Mouse (Mus musculus) olfactory bulb, adult 2 months (tissue): ENCODE measurements around the gene Thnsl1.

Experiments
- CTCF ChIP-seq: fragments of 200-500 bp; IDR thresholded peaks from 2 replicates; pipeline ENCODE4 v1.5.1; 2012; ENCODE audit warnings: low read depth, mild to moderate bottlenecking, low read length, moderate library complexity; ENCODE audit not compliant: insufficient read depth
- POLR2A ChIP-seq: fragments of 200-500 bp; IDR thresholded peaks from 2 replicates; pipeline ENCODE4 v1.6.1; 2012; ENCODE audit warnings: mild to moderate bottlenecking, low read depth, low read length, moderate library complexity; ENCODE audit not compliant: insufficient read depth

DNA sequence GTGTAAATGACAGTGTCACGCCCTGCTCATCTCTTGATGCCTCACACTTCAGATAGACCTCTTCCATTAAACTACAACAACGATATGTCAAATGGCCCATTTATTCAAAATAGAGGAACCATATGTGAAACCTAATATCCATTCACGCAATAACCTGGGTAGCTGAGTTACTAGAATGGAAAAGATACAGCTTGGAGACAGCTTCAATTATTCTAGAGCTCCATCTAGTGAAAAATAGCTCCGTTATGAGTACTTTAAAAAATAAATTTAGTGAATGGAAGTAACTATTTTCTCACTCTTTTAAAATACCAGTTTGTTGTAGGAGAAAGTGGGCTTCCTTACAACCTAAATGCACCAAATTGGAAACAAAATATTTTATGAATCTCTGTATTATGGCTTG is 16.9 kb upstream of the Thnsl1 start:
- no peak for TF ChIP-seq POLR2A
- no peak for TF ChIP-seq CTCF
